Mouse (Mus musculus): ENCODE results near the gene Cdyl2.

DNA sequence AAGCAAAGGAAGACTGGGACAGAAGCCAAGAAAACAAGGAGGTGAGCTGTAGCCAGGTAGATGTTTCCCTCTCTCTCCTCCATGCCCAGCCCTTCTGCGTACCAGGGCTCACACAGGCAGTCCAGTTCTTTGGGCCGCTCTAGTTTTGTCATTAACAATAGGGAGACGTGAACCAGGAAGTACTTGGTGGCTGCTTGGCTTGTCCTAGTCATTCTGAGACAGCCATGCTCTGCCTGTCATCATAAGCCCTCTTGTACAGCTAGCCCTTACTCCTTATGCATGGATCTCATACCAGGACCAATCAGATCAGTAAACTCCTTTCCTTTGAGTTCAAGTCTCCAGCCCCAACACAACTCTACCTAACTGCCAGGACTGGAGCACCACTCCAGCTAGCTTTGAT lies 180.0 kb downstream of the Cdyl2 start:
- TF ChIP-seq CTCF (IDR thresholded peaks at IDR 0.05; ENCODE audit: borderline replicate concordance, insufficient read depth, low read depth, low read length), result no peak
- TF ChIP-seq POLR2A (IDR thresholded peaks at IDR 0.05; ENCODE audit: borderline replicate concordance, insufficient read depth, low read length), result no peak

All from cerebellum, adult 2 months (tissue).